Mouse (Mus musculus) midbrain, embryonic 16.5 days (tissue): ENCODE results near the gene Zbtb7a. TPM values are rescaled to one million over a fixed set of nuclear protein-coding genes. Genes with fewer than 3 reads are reported as not detected.
A peak's percentile ranks its signal among the peaks of the same experiment; 100 is the strongest.

ENCODE experiments used
- ATAC-seq: fragments of 200-750 bp; cut with Nextera tagmentation; 2 replicates; pipeline ENCODE4 v1.8.0; 2017; ENCODE audit warnings: moderate TSS enrichment
- H3K27ac ChIP-seq: fragments of 300-500 bp; sonication (generic); 2 replicates; pipeline ENCODE4 v1.5.1; 2014; ENCODE audit warnings: mild to moderate bottlenecking, low read length, mixed read lengths
- H3K27me3 ChIP-seq: fragments of 300-500 bp; sonication (generic); 2 replicates; pipeline ENCODE4 v1.6.1; 2014; ENCODE audit warnings: low read depth, low read length, mixed read lengths; ENCODE audit not compliant: control insufficient read depth, insufficient read depth
- H3K36me3 ChIP-seq: fragments of 300-500 bp; sonication (generic); 2 replicates; pipeline ENCODE4 v1.6.1; 2014; ENCODE audit warnings: mild to moderate bottlenecking, low read length, moderate library complexity, mixed read lengths; ENCODE audit not compliant: control insufficient read depth, insufficient read depth
- H3K4me1 ChIP-seq: fragments of 300-500 bp; sonication (generic); 2 replicates; pipeline ENCODE4 v1.6.1; 2014; ENCODE audit warnings: mild to moderate bottlenecking, low read length, mixed read lengths; ENCODE audit not compliant: control insufficient read depth, insufficient read depth
- H3K4me2 ChIP-seq: fragments of 300-500 bp; sonication (generic); 2 replicates; pipeline ENCODE4 v1.6.1; 2014; ENCODE audit warnings: mild to moderate bottlenecking, low read length, mixed read lengths
- H3K4me3 ChIP-seq: fragments of 300-500 bp; sonication (generic); 2 replicates; pipeline ENCODE4 v1.5.1; 2014; ENCODE audit warnings: low read depth, mild to moderate bottlenecking, low read length, moderate library complexity, mixed read lengths
- H3K9ac ChIP-seq: fragments of 300-500 bp; sonication (generic); 2 replicates; pipeline ENCODE4 v1.6.1; 2014; ENCODE audit warnings: low read depth, low read length, mixed read lengths
- H3K9me3 ChIP-seq: fragments of 300-500 bp; sonication (generic); replicated peaks from 2 replicates; pipeline ENCODE4 v1.6.1; 2014; ENCODE audit warnings: mild to moderate bottlenecking, low read length, mixed read lengths; ENCODE audit not compliant: control insufficient read depth, poor library complexity, severe bottlenecking
- WGBS: fragments of 180-500 bp; shearing (Covaris S2); extraction: QIAGEN DNeasy Blood & Tissue Kit; methylation state at CpG from one replicate; pipeline ENCODE4 v1.1.7; 2014; 5-methylcytosine and 5-hydroxymethylcytosine counted together
- polyA plus RNA-seq: library from polyadenylated mRNA; unstranded; fragments of >200 nt; fragmentation: Nextera tagmentation; extraction: Ambion mirVana; gene quantifications from 2 replicates; pipeline ENCODE4 v1.2.1, GENCODE M21; 2015

Gene Zbtb7a
- polyA plus RNA-seq, 1 experiment from 2014 or later = 12.6 TPM

- H3K4me2 ChIP-seq = peak overlapping the region; percentile 93
- H3K4me3 ChIP-seq = peak overlapping the region; percentile 90
- no peaks in the 10 kb centered on the region for H3K36me3 ChIP-seq
- peak; percentile 91 for ATAC-seq
- H3K27ac ChIP-seq = peak overlapping the region; percentile 94
- H3K27me3 ChIP-seq = peaks cover 25% of the 10 kb centered on the region
- H3K9me3 ChIP-seq = no peaks in the 10 kb centered on the region
- under 1% methylated on average over 36 of the region's 89 CpGs for WGBS
- peak overlapping the region; percentile 88 for H3K9ac ChIP-seq
- peaks cover 39% of the 10 kb centered on the region for H3K4me1 ChIP-seq
These were observed 2.5 kb downstream of the Zbtb7a start for GRCm38 (mm10) chr10:81137252-81138130.

GRCm38 (mm10) chr10:81138131-81138782 lies 3.2 kb downstream of the Zbtb7a start:
- H3K27me3 ChIP-seq = peaks cover 20% of the 10 kb centered on the region
- peak overlapping the region; percentile 85 for H3K27ac ChIP-seq
- H3K9me3 ChIP-seq = no peaks in the 10 kb centered on the region
- H3K4me1 ChIP-seq = peaks cover 39% of the 10 kb centered on the region
- ATAC-seq = no peak
- WGBS = 1% methylated on average over 22 of the region's 24 CpGs
- peak overlapping the region; percentile 93 for H3K4me2 ChIP-seq
- H3K4me3 ChIP-seq = peak overlapping the region; percentile 90
- no peaks in the 10 kb centered on the region for H3K36me3 ChIP-seq
- H3K9ac ChIP-seq = peak overlapping the region; percentile 88

DNA sequence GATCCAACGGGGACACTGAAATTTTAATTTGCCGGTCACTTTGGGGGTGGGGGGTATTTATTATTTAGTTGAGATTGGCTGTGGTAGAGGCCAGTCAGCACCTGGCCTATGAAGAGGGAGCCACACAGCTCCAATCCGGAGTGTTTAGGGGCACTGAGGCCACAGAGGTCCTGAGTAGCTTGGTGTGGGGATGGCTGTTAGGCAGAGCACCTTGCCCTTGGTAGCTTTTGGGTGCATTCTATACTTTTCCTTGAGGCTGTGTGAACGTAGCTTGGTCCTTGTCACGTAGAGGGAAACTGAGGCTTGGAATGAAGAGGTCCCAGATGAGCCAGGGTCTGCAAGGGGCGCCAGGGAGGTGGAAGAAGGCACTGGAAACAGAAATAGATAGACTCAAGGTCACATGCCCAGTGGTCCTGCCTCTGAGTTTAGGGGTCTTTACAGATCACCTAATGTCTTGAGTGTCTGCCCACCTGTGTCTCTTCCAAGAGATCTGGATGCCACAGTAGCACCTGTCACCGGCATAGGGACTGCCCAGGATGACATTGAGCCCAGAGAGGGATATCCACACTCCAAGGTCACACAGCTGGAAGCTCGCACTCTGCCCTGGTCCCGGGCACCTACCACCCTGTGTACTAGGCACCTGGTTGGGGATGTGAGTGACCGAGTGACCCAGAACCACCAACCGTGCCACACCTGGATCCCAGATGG lies 4.0 kb downstream of the Zbtb7a start:
- Histone ChIP-seq H3K36me3 (peaks cover 3% of the 10 kb centered on the region), H3K4me2 (peak overlapping the region; percentile 93), H3K9me3 (no peaks in the 10 kb centered on the region), H3K4me1 (peaks cover 39% of the 10 kb centered on the region), H3K27ac (no peak overlapping the region), H3K27me3 (peaks cover 17% of the 10 kb centered on the region), H3K4me3 (peak overlapping the region; percentile 90), H3K9ac (peak overlapping the region; percentile 88)
- 61% methylated on average over 11 of the region's 11 CpGs for WGBS
- no peak for ATAC-seq

DNA sequence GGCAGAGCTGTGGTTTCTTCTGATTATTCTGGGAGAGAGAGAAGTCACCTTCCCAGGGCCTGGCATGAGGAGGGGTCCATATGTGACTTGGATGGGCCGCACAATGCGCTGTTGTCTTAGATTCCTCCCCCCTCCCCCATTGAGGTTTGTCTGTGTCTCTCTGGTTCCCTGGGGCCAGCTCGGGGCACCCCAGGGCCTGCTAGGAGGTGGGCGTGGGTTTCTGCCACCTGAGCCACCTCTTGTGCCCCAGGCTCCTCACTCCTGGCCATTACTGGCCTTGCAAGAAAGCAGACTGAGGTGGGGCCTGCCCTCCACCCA lies 4.5 kb downstream of the Zbtb7a start:
- no peak for ATAC-seq
- Histone ChIP-seq H3K4me3 (no peak overlapping the region), H3K27ac (no peak overlapping the region), H3K36me3 (peaks cover 8% of the 10 kb centered on the region), H3K4me2 (peak overlapping the region; percentile 93; the same call in 1 of the 2 replicates), H3K27me3 (peaks cover 12% of the 10 kb centered on the region), H3K4me1 (peaks cover 39% of the 10 kb centered on the region), H3K9ac (no peak overlapping the region), H3K9me3 (no peaks in the 10 kb centered on the region)
- WGBS = 80% methylated on average over 4 of the region's 4 CpGs

DNA sequence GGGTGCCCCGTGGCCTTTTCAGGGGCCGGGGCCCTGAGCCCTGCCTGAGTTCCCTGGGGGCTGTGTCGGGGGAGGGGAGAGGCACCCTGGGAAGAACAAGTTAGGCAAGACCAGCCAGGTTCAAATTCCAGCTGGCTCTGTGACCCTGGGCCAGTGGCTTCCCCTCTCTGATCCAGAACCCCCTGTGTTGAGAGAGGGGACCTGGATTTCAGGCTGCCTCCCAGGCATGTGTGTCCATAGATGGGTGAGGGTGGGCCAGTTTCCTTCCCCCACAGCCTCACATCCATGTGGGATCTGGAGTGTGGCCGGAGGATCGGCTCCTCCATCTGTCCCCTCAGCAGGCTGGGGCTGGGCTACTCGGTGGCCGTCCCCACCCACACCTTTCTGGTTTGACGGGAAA lies 5.0 kb downstream of the Zbtb7a start:
- no peak for ATAC-seq
- Histone ChIP-seq H3K27ac (no peak overlapping the region), H3K4me2 (no peak overlapping the region; the same call in 1 of the 2 replicates), H3K36me3 (peaks cover 13% of the 10 kb centered on the region), H3K9ac (no peak overlapping the region; the same call in 1 of the 2 replicates), H3K27me3 (peaks cover 7% of the 10 kb centered on the region), H3K9me3 (no peaks in the 10 kb centered on the region), H3K4me1 (peaks cover 39% of the 10 kb centered on the region), H3K4me3 (no peak overlapping the region)
- WGBS = 61% methylated on average over 8 of the region's 8 CpGs

DNA sequence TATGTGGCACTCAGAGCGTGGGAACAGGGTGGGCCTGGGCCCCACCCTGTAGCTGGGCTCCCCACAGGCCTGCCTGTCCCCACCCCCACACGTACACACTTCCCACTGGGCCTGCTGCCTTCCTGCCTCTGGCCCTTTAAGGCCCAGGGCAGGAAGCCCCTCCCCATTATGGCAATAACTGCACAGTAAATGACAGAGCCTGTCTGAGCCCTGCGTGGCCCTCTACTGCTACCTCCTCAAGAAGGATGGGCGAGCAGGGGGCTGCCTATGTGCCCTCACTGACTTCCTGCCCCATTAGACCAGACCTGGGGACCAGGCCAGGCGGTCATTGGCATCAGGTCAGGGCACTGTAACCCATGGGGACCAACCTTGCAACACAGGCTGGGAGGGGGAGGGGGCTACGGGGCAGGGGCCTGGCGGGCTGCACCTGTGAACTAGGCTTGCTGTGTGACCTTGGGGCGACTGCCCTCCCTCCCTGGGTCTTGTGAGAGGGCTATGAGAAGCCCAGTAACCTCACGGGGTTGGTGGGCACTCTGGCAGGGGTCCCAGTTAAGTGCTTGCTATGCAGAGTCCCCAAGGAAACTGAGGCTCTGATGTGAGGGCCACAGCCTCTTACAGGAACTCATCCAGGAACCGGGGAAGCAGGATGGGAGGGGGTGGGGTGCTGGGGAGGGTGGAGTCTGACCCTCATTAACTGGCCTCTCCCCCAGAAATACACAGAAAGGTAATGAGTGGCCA lies 5.9 kb downstream of the Zbtb7a start:
- Histone ChIP-seq H3K4me2 (peak overlapping the region; percentile 18; the same call in 1 of the 2 replicates), H3K9me3 (no peaks in the 10 kb centered on the region), H3K4me1 (peaks cover 30% of the 10 kb centered on the region), H3K9ac (no peak overlapping the region; the same call in 1 of the 2 replicates), H3K27ac (no peak overlapping the region), H3K36me3 (peaks cover 22% of the 10 kb centered on the region), H3K4me3 (no peak overlapping the region), H3K27me3 (no peaks in the 10 kb centered on the region)
- no peak for ATAC-seq
- 74% methylated on average over 10 of the region's 10 CpGs for WGBS

DNA sequence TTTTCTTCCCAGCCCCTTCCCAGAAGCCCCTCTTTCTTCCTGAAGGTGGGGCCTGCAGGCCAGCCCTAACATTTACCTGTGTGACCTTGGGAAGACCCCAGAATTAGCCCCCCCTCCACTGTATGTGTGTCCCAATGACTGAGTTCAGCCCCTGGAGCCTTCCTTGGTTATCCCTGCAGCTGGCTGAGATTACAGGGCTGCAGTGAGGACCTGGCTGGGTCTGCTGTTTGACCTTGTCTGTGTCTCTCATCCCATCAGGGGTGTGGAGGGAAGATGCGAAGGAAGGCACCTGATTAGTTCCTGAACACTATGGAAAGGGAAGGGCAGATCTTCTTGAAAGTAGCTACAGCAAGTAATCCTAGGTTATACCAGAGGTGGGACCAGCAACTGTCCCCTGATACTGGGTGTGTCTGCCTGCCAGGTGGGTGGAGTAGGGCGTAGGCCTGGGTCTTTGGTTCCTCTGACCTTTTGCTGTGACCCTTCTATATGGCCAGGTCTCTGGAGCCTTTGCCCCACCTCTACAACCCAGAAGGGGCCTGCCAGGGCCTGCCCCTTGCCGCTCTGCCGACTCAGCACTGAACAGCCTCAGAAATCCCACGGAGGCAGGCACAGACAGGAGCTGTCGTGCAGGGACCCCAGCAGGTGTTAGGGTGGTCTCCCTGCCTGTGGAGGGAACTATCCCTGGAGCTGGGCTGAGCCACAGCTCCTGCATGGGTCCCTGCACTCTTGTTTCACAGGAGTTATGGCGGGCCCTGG lies 6.6 kb downstream of the Zbtb7a start:
- 74% methylated on average over 6 of the region's 7 CpGs for WGBS

DNA sequence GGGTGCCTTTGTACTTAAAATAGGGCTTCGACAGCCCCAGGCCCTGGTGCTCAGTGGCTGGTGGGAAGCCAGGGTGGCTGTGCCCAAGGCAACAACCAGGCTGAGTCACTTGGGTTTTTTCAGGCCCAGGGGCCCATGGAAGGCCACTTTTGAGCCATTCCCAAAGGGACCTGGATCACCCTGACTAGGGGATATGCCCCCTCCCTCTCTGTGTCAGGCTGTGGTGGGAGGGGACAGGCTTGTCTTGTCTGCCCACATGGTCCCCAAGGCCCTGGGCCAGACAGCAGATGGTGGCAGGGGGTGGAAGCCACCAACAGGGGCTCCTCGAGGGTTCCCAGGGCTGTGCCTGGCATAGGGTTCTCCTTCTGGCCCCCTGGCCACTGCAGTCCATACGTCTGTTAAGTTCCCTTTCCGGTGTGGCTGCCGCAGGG lies 7.5 kb downstream of the Zbtb7a start:
- H3K27ac ChIP-seq = no peak overlapping the region
- H3K9me3 ChIP-seq = no peaks in the 10 kb centered on the region
- H3K9ac ChIP-seq = no peak overlapping the region
- H3K36me3 ChIP-seq = peaks cover 36% of the 10 kb centered on the region
- no peaks in the 10 kb centered on the region for H3K27me3 ChIP-seq
- no peak for ATAC-seq
- WGBS = 65% methylated on average over 5 of the region's 5 CpGs
- H3K4me2 ChIP-seq = no peak overlapping the region
- H3K4me3 ChIP-seq = no peak overlapping the region
- H3K4me1 ChIP-seq = peaks cover 30% of the 10 kb centered on the region

More for the DNA sequence above, 6.6 kb downstream of the Zbtb7a start:
- Histone ChIP-seq H3K27ac (no peak overlapping the region), H3K4me1 (peaks cover 30% of the 10 kb centered on the region), H3K4me3 (no peak overlapping the region), H3K9ac (no peak overlapping the region), H3K9me3 (no peaks in the 10 kb centered on the region), H3K27me3 (no peaks in the 10 kb centered on the region), H3K36me3 (peaks cover 28% of the 10 kb centered on the region), H3K4me2 (no peak overlapping the region)
- no peak for ATAC-seq
